Mouse (Mus musculus) retina, postnatal 7 days (tissue): ENCODE data around the gene Prlhr.

Experiments used
- DNase-seq: peaks from one replicate; pipeline ENCODE4 v3.0.0-alpha.2; 2012; ENCODE audit warnings: low read depth, low spot score

Gene Prlhr

DNA sequence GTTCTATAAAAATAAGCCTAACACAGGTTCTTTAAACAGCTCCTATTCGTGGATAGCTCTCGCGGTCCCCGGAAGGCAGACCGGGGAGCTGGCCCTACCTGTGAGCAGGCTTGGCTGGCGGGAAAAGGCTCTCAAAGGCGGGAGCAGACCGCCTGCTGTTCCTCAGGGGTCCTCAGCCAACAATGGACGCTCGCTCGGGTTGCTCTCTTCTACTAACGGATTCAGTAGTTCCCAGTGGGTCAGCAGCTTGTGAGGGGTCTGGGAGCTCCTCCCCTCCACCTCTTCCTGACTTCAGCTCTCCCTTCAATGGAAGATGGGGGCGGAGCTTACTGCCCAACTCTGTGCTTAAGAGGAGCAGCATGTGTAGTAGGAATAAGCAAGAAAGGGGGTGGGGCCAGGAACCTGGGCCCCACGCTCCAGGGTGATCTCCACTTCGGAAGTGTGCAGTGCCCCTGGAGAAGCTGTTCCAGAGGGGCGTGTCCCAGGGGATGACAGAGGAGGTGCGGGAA, at the start of gene Prlhr:
Gene Prlhr, minus strand, starts transcription at position 51 of the 509 bp plus-strand sequence.
- DNase-seq: no peak

DNA sequence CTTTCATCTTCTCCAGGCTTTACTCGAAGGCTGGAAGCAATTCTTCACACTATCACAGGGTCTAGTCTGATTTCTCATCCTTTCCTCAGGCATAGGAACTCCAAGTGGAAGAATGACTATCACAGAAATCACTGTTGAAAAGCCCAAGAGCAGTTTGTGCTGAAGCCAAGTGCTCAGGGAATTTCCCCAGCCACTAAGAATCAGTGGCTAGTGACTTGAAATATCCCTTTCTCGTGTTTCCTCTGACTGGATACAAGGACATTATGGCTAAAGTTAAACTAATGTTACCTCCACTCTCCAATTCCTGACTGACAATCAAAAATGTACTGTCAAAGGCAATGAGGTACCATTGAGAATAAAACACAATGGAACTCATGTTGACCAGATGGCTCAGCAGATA, 47.0 kb upstream of the Prlhr start:
- no peak for DNase-seq

DNA sequence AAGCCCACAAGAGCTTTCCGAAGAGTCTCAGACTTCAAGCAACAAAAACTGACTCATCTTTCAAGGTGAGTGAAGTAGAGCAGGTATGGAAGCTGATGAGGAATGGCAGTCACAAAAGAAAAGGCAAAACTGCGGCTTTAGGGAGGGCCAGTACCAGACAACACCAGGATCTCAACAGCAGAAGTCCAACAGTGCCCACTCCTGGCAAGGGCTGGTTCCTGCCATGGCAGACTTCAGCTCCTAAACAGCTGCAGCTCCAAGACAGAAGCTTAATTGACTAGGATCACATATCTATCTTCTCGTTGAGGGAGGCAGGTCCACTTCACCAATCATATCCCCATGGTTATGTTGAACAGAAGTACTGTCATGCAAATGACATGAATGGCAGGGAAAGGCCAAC, 45.3 kb upstream of the Prlhr start:
- DNase-seq: no peak

GRCm38 (mm10) chr19:60500209-60500608, 32.1 kb upstream of the Prlhr start:
- DNase-seq: no peak

DNA sequence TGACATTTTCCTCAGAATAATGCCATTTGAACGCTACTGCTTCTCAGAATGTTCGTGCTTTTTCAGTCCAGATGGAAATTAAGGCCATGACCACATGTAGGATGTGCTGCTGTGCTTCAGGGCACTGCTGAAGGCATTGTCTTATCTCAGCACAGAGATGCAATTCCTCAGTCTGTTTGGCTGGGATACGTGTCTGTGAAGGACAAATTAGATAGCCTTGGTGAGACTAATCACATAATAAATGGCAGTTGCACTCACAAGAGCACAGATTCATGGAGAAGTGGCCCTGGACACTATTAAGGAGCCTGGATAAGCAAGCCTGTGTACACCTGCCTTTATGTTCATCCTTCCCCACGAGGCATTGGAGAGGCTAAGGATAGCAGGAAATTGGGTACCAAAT, 29.1 kb upstream of the Prlhr start:
- no peak for DNase-seq

GRCm38 (mm10) chr19:60495772-60496171, 27.7 kb upstream of the Prlhr start:
- no peak for DNase-seq

DNA sequence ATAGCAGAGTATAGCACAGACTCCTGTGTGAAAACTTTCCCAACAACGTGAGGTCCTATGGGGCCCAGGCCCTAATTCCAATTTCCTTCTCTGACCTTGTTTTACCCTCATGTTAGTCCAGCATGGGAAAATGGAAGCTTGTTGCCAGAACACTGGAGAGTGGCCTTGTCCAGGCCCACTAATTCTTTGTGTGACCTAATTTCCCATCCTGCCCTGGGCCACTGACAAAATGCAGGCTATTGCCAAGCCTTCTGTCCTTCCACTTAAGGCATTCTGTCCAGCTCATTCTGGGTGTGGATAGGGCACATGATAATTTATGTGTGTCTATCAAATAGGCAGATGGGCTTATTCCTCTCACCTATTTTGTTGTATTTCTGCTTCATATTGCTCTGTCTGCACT, 21.5 kb upstream of the Prlhr start:
- no peak for DNase-seq

DNA sequence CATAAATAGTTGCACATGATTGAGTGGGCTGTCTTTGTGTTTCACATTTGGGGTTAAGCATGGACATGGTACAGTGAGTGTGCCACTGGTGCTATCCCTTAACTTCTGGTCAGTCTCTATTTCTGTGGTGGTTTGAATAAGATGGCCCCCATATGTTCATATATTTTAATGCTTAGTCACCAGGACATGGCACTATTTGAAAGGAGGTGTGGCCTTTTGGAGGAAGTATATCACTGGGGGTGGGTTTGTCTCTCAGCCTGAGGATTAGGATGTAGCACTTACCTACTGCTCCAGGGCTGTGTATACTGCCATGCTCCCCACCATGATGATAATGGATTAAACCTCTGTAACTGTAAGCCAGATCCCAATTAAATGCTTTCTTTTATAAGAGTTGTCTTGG, 17.2 kb upstream of the Prlhr start:
- DNase-seq: no peak

DNA sequence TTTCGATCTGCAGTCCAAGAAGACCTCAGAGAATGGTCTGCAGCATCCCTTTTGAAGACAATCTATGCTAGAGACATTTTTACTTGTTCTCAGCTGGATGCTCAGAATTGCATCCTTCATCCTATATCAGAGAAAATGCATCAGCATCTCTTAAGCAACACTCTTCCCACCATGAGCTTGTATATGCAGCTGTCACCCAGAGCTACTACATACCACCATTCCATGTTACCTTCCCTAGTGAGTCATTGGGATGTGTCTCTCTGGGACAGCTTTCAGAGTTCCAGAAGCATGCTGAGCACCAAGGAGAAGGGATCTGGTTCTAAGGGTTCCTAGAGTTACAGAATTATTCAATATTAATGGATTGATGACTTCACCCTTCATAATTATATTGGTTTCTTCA, 10.8 kb upstream of the Prlhr start:
- no peak for DNase-seq

GRCm38 (mm10) chr19:60477788-60478187, 9.7 kb upstream of the Prlhr start:
- DNase-seq: no peak

DNA sequence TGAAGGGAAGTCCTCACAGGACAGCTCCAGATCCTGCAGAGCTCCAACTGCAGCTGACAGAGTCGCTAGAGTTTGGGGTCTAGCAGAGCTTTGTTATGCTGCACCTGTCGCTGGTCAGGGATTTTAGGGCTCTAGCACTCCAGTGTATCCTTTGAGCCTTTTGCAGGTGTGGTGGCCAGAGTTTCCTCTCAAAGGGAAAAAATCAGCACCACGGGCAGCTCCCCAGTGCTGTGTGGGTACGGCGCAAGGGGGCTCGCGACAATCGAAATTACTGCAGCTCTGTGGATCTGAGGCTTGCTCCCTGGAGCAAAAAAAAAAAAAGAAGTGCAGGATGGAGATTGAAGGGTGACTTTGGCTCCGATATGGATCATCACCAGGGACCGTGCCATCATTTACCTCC, 742 bp upstream of the Prlhr start:
- no peak for DNase-seq

GRCm38 (mm10) chr19:60467588-60468007, 506 bp downstream of the Prlhr start:
- DNase-seq: no peak

GRCm38 (mm10) chr19:60466953-60467570, 1.0 kb downstream of the Prlhr start:
- DNase-seq: peak; percentile 54

DNA sequence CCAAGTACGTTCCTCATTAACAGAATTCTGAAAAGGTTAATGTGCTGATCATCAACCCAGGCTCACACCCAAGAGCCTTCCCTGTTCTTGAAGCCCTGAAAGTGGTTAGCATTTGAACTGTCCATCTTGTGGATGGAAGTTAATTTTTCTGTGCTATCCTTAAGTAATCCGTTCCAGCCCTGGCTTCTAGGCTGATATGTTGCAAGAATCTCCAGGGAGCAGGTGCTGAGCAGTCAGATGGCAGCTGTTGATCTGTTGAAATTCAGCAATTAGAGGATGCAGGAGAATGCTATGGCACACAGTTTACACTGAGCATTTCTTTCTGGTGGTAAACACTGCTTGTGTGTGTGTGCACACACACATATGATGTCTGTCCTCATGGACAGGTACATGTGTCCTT, 2.4 kb downstream of the Prlhr start:
- DNase-seq: no peak

GRCm38 (mm10) chr19:60463896-60464295, 4.2 kb downstream of the Prlhr start:
- no peak for DNase-seq

DNA sequence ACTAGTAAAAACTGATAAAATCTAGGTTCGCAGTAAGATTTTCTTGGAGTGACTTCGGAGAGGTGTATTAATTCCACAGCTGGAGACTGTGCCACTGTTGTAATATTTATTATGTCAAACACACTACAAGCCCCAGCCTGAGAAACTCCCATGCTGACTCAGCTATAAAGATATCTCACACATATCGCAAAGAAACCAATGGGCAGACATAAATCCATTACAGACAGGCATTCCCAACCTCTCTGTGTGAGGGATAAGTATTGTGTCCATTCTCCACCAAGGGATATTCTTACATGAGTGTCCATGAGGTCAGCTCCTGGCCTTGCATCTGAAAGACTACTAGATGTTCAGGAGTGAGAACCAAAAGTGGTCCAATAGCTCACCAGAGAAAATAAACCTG, 4.7 kb downstream of the Prlhr start:
- no peak for DNase-seq

GRCm38 (mm10) chr19:60461476-60461875, 6.6 kb downstream of the Prlhr start:
- no peak for DNase-seq

DNA sequence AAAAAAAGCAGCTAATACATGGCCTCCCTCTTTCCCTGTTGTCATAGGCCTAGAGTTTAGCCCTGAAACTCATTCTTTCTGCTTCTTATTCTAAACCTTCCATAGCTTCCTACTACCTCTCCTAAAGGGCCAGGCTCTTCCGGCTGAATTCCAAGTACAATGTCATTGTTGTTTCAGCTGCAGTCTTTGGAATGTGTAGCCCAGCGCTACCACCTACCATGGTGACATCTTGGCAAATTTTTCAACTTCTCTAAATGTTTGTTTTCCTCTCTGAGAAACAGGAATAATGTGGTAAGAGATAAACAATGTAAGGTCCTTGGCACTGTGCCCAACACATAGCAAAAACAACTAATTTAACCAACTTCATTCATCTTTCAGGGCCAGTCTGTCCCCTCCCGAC, 8.4 kb downstream of the Prlhr start:
- no peak for DNase-seq

GRCm38 (mm10) chr19:60459071-60459470, 9.0 kb downstream of the Prlhr start:
- DNase-seq: no peak

- DNase-seq: no peak
These were observed 12.3 kb downstream of the Prlhr start for GRCm38 (mm10) chr19:60455791-60456190.

DNA sequence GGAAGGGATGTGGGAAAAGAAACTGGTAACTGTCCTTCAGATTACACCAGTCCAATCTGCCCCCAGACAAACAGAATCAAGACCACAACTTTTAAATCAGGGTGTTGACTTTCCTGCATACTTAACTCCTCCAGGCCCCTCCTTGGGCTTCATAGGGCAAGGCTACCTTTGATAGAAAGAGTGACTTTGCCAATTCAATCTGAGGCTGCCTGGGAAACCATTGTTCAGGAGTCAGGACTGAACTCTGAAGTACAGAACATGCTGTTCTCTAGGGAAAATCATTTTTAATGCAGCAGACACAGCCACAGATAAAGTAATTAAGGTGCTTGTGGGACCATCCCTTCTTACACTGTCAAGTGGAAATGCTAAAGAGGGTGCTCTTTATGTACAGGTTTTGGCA, 27.6 kb downstream of the Prlhr start:
- DNase-seq: no peak

- no peak for DNase-seq
These were observed 28.0 kb downstream of the Prlhr start for GRCm38 (mm10) chr19:60440083-60440482.

DNA sequence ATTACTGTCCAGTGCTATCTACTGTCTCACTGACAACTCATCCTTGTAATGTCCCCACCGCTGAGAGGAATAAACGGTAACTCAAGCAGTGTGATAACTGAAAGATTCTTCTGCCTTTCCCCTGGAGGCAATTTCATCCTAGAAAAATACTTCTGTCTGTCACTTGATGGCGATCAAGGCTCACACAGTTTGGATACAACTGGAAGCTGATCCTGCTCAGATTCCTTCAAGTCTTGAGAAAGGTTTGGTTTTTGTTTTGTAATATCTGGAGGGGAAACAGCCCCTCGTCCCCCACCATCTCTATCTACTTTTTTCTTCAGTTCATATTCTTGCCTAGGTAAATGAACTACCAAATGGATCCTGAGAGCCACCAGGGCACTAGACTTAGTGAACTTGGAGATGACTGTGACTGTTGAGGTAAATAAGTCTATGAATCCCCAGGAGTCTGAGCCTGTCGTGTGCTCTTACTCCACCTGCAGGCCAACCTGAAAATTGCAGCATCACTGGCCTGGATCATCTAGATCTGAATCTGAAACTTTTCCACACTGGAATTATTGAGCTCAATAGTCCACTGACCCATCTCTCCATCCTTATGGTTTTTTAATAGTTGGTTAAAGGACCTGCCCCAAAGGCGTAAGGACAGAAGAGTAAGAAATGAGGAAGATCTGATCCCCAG, 30.4 kb downstream of the Prlhr start:
- DNase-seq: no peak
